Mouse (Mus musculus): Measurements from ENCODE around the gene Lrrk1.

Lrrk1 gene

DNA sequence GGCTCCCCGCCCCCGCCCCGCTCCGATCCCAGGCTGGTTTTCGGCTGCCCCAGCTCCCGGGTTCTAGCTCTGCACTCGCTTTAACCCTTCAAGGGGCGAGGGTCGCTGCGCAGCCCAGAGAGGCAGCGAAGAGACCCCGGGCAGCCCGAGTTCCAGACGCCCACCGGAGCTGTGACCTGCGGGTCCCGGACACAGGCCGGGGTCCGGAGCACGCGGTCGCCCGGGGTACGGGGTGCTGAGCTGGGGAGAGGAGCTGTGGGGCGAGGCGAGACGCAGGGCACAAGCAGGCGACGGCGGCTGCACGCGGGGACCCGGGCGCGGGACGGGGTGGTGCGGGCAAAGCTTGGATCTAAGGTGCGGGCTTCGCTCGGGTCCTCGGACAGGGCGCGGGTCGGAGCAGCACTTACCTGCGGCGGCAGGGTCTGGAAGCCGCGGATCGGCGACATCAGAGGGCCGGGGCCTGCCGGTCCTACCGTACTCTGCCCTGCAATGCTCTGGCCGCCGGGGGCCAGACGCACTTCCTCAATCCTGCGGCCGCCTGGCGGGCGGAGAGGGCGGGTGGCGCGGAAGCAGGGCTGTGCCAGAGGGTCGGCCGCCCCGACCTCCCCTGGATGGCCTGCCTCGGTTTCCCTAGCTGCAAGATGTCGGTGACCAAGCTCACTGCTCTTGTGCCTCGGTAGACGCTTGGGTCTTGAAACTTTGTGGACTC is at the start of gene Lrrk1:
Gene Lrrk1, minus strand, starts transcription at position 538 of the 709 bp plus-strand sequence.
- in situ Hi-C loops (cut with MboI, MseI): no loop called here

DNA sequence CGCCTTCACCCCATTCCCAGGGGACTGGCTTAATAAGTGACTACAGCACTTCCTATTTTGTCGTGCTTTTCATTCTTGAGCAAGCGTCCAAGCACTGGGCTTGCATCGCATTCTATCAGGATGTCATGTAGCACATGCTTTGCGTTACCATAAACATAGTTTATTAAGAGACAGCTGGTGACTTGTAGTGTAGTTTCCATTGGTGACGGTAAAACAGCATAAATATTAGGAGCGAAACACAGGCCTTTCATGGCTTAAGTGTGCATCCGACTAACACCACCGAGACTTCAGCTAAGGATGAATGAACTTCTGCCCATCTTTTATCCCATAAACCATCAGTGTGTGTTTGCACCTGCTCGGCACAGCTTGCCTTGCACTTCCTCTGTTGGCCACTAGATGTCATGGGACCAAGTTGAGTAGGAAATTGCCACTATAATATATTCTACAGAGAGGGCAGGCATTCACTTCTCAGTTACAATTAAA is 46.3 kb upstream of the Lrrk1 start:
- in situ Hi-C loops (cut with MboI, MseI): no loop called here

DNA sequence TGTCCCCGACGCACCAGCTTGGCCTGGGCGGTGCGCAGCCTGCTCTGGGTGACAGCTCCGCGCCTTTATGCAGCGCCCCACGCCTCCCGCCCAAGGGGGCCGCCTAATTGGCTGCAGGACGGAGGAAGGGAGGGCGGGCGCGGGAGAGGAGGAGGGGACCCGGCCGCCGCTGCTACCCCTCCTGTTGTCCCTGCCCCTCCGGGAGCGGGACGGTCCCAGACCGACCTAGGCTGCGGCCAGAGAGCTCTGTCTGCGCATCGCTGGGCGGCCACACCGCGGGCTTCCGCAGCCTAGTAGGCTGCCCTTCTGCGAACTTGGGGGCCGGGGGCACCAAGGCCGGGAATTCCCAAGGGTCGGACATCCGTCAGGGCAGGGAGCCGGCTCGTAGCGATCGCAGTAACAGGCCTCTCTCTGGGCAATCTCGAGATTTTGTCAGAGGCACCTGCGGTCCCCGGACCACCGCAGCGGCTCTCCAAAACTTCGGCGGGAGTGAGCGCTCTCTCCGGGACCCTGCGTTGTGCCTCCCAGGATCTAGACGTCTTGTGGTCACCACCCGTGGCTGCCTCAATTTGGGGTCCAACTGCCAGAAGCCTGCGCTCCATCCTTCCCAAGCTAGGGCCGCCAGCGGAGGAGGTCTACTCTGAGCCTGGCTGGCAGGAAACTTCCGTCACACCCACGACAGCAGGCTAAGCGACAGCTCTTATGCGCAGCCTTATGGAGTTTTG is 39.4 kb upstream of the Lrrk1 start, which contains the start of gene Aldh1a3:
Gene Aldh1a3, minus strand, starts transcription at position 81 of the 725 bp plus-strand sequence.
- in situ Hi-C loops (cut with MboI, MseI): no loop called here

DNA sequence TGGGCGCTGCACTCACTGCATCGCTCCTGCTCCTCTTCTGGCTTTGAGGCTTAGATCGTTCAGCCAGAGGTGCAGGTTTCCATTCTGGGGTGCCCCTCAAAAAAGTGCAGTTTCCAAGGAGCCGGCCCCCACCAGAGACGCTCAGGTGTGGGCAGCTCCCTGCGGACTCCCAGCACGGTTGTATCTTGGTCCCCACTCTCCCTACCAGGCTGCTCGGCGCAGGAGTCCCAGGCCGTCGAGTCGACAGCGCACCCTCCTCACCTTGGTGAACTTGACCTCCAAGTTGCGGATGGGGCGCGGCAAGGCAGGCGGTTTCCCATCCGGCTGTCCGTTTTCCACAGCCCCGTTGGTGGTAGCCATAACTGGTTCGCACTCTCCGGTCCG is 38.9 kb upstream of the Lrrk1 start:
- in situ Hi-C loops (cut with MboI, MseI): no loop called here

DNA sequence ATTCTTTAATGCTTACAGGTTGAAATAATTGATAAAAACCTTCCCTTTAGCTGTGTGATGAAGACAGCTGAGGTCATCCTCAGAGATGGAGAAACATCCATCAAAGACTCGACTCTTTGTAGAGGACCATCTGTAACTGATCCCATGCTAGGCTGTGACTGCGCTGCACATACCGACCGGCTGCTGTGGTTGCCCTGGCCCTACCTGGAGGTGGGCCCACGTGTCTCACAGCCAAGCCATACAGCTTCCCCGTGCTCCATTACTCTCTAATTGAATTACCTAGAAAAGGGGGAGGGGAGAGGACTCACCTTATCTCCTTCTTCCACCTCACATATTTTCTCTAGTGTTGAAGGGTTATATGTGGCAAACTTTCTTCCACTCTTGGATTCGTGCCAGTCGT is 33.8 kb upstream of the Lrrk1 start:
- in situ Hi-C loops (cut with MboI, MseI): no loop called here

DNA sequence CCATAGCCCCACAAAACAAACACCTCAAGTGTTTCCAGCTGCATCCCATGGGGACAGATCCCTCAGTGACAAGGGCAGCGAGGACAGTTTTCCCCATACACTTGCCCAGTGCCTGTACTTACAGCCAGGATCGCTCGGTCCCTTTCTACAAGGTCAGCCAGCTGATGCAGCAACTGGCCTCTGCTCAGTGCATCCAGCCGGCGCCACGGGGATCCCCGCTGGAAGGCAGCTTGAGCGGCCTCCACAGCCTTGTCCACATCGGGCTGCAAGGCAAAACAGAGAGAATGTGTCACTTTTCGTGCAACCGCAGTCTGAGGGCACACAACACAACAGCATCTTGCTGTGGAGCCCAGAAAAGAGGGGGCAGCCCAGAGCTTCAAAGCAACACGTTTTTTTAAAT is 30.8 kb upstream of the Lrrk1 start:
- in situ Hi-C loops (cut with MboI, MseI): no loop called here

DNA sequence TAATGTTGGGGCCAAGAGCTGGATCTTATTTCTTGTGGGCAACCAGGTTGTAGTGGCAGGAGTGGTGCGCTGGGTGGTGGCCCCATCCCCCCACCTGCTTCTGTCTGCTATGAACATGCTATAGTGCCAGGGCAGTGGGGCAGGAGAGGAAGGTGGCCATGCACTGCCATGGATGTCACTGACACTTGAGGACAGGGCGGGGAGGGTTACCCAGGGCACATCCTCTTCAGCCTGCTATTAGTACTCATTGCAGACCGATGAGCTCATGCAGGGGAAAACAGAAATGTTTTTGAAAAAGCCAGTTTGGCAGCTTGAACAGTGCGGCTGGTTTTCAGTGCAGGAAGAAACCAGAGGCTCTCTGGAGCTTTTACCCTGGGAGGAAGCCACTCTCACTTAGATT is 28.7 kb upstream of the Lrrk1 start:
- in situ Hi-C loops (cut with MboI, MseI): no loop called here

DNA sequence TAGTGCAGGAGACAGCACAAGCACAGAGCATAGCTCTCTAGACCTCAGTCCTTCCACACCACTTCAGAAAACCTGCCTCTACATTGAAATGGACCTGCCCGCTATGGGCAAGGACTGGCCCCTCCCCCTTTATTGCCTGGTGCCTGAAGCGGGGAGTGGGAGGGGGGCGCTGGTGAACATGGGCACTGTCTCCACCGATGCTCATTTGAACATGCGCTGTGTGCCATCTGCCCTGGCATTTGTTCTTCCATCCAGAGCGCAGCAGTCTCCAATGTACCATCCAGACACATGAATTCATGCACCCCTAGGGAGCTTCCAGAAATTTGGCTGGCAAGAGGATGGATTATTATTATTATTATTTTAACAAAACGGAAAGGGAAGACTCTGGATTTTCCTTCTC is 24.9 kb upstream of the Lrrk1 start:
- in situ Hi-C loops (cut with MboI, MseI): no loop called here

DNA sequence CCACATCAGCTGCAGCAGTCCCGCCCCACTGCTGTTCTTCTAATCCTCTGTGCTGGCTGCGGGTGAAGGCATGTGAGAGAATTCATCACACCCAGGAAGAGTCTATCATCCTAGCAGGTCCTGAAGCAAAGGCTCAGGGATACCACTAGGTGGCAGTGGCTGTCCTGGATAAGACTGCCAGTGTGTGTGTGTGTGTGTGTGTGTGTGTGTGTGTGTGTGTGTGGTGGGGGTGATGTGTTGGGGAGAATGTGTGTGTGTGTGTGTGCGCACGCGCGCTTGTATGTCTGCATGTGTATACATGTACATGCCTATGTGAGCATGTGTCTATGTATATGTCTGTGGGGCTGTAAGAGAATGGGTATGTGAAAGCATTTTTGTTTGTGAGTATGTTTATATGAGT is 21.3 kb upstream of the Lrrk1 start:
- in situ Hi-C loops (cut with MboI, MseI): no loop called here

DNA sequence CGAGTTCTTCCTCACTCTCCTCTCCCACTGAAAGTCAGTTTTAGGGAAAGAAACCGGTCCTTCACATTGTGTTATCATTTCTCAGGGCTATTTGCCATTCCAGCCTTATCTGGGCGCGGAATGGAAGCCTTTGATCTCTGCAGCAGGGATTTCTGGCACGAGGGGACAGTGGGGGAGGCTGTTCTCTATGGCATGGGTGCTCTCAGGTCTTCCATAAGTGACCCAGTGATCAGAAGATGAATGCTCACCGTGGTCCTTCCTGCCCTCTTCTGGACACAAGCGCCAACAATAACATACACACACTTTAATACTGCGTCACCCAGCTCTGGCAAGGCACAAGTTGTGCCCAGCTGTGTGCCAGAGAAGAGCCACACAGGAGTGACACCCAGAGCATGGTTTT is 18.8 kb upstream of the Lrrk1 start:
- in situ Hi-C loops (cut with MboI, MseI): no loop called here

DNA sequence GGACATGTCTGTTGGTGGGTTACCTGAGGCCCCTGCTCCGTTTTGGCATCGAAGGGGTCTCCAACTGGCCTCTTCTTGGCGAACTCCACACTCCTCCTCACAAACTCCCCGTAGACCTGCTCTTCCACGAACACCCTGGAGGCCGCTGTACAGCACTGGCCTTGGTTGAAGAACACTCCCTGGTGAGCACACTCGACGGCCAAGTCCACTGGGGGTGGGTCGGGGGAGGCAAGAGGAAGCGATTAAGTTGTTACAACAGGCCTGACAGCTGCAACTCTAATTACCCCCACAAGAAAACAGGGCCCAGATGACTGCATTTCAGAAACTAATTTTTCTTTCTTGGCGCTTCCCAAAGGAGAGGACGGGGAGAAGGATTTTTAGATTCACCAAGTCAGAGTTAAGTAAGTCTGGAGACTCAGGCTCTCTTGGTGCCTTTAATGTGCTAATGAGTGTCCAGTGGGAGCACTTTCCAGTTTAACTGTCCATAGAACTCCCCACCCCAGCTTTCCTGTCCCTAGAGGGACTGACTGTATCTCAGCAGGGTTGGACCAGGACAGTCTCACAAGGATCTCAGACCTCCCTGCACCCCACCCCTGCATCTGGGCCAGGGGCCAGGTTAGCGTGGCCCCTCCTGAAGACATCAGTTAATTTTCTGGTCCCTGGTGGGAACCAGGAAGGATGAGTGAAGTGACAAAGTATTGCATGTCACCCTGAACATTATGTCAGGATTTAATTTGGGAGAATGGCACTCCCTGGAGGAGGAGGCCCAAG is 18.0 kb upstream of the Lrrk1 start:
- in situ Hi-C loops (cut with MboI, MseI): no loop called here

DNA sequence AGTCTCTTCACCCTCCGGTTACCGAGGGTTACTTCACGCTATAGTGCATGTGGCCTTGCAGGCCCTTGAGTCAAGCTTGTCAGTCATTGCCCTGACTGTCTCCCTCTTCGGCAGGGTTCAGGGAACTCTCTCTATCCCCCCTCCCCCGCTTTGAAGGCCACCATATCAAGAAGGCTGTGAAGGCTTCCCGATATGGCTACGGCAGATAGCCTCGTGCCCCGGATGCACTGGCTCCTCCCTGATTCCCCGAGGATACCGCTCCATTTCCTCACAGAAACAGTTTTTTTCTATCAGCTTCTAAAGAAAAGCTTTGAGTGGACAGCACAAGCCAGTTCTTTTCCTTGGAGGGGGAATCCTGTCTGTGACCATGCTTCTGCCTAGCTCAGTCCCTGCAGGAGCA is 17.4 kb upstream of the Lrrk1 start:
- in situ Hi-C loops (cut with MboI, MseI): no loop called here

DNA sequence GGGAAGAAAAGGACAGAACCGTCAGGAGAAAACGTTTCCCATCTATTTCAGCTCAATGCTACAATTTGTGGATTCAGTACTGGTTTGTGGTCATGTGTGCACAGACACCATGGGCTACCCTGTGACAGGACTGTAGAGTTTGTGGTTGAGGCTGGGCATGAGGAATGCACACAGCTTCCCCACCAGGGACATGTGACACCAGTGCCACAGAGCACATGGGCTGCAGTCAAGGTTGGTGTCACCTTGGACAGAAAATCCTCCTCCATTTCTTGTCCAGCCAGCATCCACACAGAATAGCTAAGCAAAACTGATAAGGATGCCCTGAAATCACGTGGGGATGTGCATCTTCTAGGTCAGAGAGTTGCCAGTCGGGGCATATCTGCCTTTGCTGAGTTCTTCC is 16.7 kb upstream of the Lrrk1 start:
- in situ Hi-C loops (cut with MboI, MseI): no loop called here

DNA sequence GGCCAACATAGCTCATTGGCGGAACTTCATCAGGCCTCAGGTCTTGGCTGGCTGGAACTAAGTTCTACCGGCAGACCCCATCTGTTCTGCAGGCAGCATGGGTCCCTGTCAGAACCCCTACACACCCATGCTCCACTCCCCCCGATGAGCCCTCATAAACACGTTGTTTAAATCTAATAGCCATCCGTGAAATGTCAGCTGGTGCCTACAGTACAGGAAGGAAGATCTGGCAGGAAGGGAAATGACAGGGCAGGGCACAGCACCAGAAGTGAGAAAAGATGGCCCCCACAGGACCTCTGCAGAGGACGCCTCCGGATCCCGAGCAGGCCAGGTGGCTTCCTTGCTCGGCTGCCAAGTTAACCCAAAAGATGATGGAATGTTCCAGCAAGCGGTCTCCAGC is 16.0 kb upstream of the Lrrk1 start:
- in situ Hi-C loops (cut with MboI, MseI): no loop called here

DNA sequence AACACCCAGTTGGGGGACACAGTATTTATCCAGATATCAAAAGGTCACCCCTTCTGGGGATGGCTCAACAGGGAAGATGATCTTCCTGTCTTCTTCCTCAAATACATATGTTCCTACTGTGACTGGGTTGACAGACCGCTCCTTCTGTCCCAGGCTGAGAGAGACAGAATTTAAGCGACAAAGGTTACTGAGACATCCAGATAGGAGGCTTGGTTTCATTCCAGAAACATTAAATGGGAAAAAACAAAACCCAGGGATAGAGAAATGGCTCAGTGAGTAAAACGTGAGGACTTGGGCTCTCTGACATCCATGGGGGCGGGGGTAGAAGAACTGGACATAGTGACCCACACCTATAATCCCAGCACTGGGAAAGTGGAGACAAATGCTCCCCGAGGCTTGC is 14.7 kb upstream of the Lrrk1 start:
- in situ Hi-C loops (cut with MboI, MseI): no loop called here

DNA sequence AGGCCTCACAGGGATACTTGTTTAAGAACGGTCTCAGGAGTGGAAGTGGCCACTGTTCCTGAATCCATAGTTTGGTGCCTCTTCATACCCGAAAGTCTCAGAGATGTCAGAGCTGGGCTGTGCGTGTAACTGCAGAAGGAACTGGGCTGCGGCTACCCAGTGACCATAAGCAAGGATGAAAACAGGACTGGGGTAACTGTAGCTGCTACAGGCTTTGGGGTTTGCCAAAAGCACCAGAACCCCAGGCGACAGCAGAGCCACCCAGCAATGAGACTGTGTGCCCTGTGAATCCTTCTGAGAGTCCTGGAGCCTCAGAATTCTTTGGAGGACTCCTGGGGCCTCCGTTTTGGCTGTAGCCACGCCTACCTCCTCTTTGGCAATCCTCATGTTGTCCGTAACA is 13.5 kb upstream of the Lrrk1 start:
- in situ Hi-C loops (cut with MboI, MseI): no loop called here

DNA sequence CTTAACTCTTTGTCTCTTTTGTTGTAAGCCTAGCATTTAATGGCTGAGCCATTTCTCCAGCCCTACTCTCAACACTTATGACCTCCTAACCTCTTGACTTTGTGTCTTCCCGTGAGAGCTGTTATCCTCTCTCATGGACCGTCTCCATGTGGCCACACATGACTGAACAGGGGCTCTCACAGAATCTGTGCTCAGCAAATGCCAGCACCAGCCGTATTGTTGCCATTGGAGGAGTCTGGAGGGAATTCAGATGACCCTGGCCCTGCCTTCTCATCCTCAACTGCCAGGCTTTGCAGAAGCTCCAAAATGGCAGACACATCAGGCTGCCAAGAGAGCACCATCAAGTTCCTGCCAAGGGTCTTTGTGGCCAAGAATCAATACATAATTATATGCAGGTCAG is 9.1 kb upstream of the Lrrk1 start:
- in situ Hi-C loops (cut with MboI, MseI): no loop called here

DNA sequence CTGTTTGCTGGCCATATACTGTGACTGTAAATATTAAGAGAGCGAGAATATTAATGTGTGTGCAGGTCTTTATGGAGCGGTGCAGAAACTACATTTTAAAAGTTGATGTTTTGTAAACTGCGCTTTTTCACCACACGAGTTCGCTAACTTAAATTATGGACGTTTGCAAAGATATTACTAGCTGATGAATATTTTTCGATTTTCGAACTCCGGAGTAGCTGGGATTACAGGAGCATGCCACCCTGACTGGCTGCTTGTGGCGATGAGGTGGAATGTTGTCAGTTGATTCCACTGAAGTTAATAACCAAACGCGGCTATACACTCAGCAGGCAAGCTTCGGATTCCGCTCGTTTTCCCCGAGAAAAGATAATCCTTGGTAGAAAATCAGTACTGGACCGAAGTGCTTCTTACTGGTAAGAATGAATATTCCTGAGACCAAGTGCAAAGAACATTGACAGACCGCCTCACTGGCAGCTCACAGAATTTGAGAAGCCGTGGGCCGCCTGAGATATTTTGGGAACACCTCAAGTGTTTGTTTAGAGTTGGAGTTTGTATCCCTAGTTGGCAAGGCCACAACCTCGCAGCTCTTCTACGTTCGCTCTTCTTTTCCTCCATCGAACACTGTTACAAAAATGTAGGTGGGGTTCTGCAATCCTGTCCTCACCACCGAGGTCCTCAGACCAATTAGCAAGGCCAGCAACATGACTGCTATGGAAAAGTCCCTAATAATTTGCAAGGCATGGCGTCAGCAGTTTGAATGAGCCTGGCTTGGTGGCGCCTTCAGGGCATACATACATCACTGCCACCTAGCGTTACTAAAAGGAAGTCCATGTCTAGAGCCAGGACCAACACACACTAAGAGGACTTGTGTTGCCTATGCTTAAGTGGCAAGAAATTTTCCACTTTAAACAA is 727 bp upstream of the Lrrk1 start:
- in situ Hi-C loops (cut with MboI, MseI): no loop called here

DNA sequence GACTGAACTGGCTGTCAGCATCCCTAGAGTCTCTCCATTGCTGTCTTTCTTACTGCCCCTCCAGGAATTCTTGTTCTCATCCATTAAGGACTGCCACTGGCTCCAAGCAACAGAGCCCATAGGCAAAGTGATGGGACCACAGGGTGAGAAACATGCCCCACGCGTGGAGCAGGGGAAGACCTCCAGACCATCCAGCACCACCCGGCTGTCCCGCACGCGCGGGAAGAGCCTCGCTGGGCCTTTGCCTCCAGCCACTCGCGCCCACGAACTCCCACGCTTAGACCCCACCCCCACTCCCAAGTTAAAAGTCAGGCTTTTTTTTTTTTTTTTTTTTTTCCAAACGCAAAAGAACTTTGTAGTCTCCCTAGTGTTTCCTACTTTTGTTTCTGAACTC is 734 bp downstream of the Lrrk1 start:
- in situ Hi-C loops (cut with MboI, MseI): no loop called here

DNA sequence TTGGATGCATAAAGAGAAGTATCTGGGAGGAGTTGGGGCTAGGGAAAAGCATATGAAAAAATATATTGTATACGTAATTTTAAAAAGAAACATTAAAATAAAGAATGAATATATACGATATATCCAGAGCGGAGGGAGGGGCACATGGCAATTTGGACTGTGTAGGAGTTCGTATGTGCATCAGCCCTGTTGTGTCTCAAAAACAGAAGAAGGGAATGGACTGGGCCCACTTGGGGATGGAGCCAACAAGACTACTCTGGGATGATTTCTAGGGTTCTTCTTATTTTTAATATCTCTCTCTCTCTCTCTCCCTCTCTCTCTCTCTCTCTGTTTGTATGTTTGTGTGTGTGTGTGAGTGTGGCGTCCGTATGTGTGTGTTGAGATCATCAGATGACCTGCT is 1.7 kb downstream of the Lrrk1 start:
- in situ Hi-C loops (cut with MboI, MseI): no loop called here

DNA sequence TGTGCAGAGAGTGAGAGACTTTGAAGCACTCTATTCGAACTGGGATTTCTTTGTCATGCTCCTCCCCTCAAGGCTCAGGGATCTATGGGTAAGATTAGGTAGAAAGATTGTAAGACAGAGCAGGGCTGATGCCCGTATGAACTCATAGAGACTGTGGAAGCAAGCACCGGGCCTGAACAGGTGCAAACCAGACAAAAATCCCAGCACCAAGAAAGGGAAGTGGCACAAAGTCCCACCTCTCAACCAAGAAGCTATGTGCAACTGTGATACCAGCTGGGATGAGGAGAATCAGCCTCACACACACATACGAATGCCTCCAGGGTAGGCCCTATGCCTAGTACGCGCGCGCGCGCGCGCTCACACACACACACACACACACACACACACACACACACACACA is 2.3 kb downstream of the Lrrk1 start:
- in situ Hi-C loops (cut with MboI, MseI): no loop called here

DNA sequence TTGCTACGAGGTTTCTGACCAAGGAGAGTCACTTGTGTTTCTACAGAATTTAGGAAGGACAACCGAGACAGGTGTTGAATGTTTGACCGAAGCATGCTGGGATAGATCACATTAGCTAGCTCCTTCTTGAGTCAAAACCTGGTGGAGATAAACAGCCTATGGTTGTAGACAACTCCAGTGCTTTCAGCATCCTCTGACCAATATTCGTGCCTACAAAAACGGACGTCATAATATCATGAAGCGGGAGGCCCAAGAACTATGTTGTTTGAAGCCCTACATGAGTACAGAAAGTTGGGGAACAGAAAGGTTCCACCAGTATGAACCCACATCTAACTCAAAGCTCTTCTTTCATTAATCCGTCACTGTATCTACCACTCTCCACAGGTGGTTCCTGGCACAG is 3.3 kb downstream of the Lrrk1 start:
- in situ Hi-C loops (cut with MboI, MseI): no loop called here

All from regulatory T cell (primary cell).